Mouse (Mus musculus): ENCODE measurements around the gene Gpc3.

DNA sequence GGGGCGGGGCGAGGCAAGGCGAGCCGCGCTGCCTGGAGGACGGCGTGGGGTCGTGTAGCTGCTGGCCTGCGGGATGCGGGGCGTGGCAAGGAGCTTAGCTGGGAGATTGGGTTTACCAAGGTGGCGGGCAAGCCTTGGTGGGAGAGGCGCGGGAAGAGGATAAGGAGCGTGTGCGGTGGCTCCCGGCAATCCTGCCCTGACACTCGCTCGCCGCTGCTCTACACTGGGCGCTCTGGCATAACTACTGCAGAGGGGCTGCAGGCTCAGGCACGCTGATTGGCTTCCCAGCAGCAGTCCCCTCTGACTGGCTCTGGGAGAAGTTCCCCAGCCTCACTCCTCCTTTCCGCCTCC lies 256 bp upstream of the Gpc3 start:
- no peak for TF ChIP-seq CTCF (IDR thresholded peaks at IDR 0.05; ENCODE audit: control insufficient read depth, insufficient read depth, insufficient read length)
- no peak for TF ChIP-seq USF1 (IDR thresholded peaks at IDR 0.05; ENCODE audit: low read depth)
- no peak for TF ChIP-seq MAX (IDR thresholded peaks at IDR 0.05)
- no peak for TF ChIP-seq CEBPB (IDR thresholded peaks at IDR 0.05; ENCODE audit: low read depth)
- TF ChIP-seq MYOG (IDR thresholded peaks at IDR 0.05; ENCODE audit: control insufficient read depth, extremely low read depth, insufficient read length): no peak
- no peak for TF ChIP-seq FOSL1 (IDR thresholded peaks at IDR 0.05; ENCODE audit: insufficient read depth, low read length, poor library complexity, severe bottlenecking)
- TF ChIP-seq MYOD1 (IDR thresholded peaks at IDR 0.05; ENCODE audit: control insufficient read depth, insufficient read length, low read depth): no peak

Data from C2C12 (cell line).